Comparison of ENCODE assay signal across 7 mouse cellular contexts in the genomic region with DNA sequence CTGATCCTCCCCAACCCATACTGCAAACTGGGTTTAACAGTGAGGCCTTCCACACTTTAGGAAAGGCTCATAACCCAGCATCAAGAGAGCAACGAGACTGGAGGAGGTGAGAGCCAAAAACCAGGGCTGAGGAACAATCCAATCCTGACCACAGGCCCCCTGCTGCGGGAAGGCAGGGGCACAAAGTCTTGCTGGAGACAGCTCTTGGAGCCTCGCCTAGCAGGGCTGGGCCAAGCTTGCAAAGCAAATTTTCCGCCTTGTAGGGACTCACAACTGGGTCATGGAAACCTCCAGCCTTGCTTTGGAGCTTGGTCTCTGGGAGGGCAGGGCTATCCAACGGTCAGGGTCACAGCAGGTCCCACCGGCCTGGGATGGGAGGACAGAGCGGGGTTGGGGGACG. TPM values are rescaled to one million over a fixed set of nuclear protein-coding genes. Genes with fewer than 3 reads are reported as not detected.
DNase-seq lines count a peak whose midpoint lies in the region; ATAC-seq and TF ChIP-seq lines count a peak whose summit lies in the region.

No protein-coding gene starts in this region.

- H3K4me1 ChIP-seq in midbrain, postnatal 0 days (ENCODE audit: insufficient read depth, low read length), result no peaks in the 10 kb centered on the region
- H3K4me1 ChIP-seq in midbrain, embryonic 15.5 days, result no peaks in the 10 kb centered on the region
- H3K4me1 ChIP-seq in limb, embryonic 14.5 days (ENCODE audit: control insufficient read depth, insufficient read depth, low read length), result peaks cover 57% of the 10 kb centered on the region
- H3K4me1 ChIP-seq in midbrain, embryonic 16.5 days (ENCODE audit: control insufficient read depth, insufficient read depth, low read length), result 0 out of 2 replicates have a peak, but pooled peaks cover 3% of the 10 kb centered on the region
- H3K4me1 ChIP-seq in forebrain, embryonic 16.5 days (replicated peaks; ENCODE audit: control insufficient read depth, insufficient read depth, low read length), result peaks cover 13% of the 10 kb centered on the region

- no peaks in the 10 kb centered on the region for H3K9me3 ChIP-seq in midbrain, postnatal 0 days (ENCODE audit: low read length)
- no peaks in the 10 kb centered on the region for H3K9me3 ChIP-seq in midbrain, embryonic 15.5 days
- no peaks in the 10 kb centered on the region for H3K9me3 ChIP-seq in limb, embryonic 14.5 days (ENCODE audit: control insufficient read depth, low read length)
- H3K9me3 ChIP-seq in midbrain, embryonic 16.5 days (replicated peaks; ENCODE audit: control insufficient read depth, low read length, poor library complexity, severe bottlenecking), result no peaks in the 10 kb centered on the region
- H3K9me3 ChIP-seq in forebrain, embryonic 16.5 days (ENCODE audit: control insufficient read depth, low read length), result no peaks in the 10 kb centered on the region

- no peaks in the 10 kb centered on the region for H3K36me3 ChIP-seq in midbrain, postnatal 0 days (ENCODE audit: insufficient read depth, low read length)
- no peaks in the 10 kb centered on the region for H3K36me3 ChIP-seq in midbrain, embryonic 15.5 days (replicated peaks)
- no peaks in the 10 kb centered on the region for H3K36me3 ChIP-seq in limb, embryonic 14.5 days (ENCODE audit: control insufficient read depth, insufficient read depth, low read length)
- no peaks in the 10 kb centered on the region for H3K36me3 ChIP-seq in midbrain, embryonic 16.5 days (ENCODE audit: control insufficient read depth, insufficient read depth, low read length)
- no peaks in the 10 kb centered on the region for H3K36me3 ChIP-seq in forebrain, embryonic 16.5 days (ENCODE audit: control insufficient read depth, insufficient read depth)

- no peak for TF ChIP-seq POLR2A in limb, embryonic 14.5 days (IDR thresholded peaks at IDR 0.05; ENCODE audit: borderline replicate concordance, extremely low read depth, insufficient read depth, insufficient read length)

- 57% methylated on average over 8 of the region's 8 CpGs for WGBS in midbrain, postnatal 0 days
- WGBS in midbrain, embryonic 15.5 days, result 69% methylated on average over 8 of the region's 8 CpGs
- 62% methylated on average over 8 of the region's 8 CpGs for WGBS in limb, embryonic 14.5 days
- WGBS in midbrain, embryonic 16.5 days, result 63% methylated on average over 8 of the region's 8 CpGs
- WGBS in forebrain, embryonic 16.5 days, result 70% methylated on average over 8 of the region's 8 CpGs

- TF ChIP-seq CTCF in midbrain, postnatal 0 days (IDR thresholded peaks at IDR 0.05), result no peak

- no peak for ATAC-seq in midbrain, postnatal 0 days (ENCODE audit: low FRiP score)
- no peak for ATAC-seq in midbrain, embryonic 15.5 days (replicated peaks)
- ATAC-seq in limb, embryonic 14.5 days (ENCODE audit: low FRiP score, low read depth), result no peak
- no peak for ATAC-seq in midbrain, embryonic 16.5 days
- no peak for ATAC-seq in forebrain, embryonic 16.5 days

- no peak overlapping the region for H3K4me3 ChIP-seq in midbrain, postnatal 0 days (ENCODE audit: low read depth, low read length)
- no peak overlapping the region for H3K4me3 ChIP-seq in midbrain, embryonic 15.5 days
- no peak overlapping the region for H3K4me3 ChIP-seq in limb, embryonic 14.5 days (replicated peaks; ENCODE audit: low read length)
- no peak overlapping the region for H3K4me3 ChIP-seq in midbrain, embryonic 16.5 days (ENCODE audit: low read depth, low read length)
- no peak overlapping the region for H3K4me3 ChIP-seq in forebrain, embryonic 16.5 days (replicated peaks; ENCODE audit: low read length)

- H3K27me3 ChIP-seq in midbrain, postnatal 0 days (ENCODE audit: insufficient read depth, low read length), result no peaks in the 10 kb centered on the region
- no peaks in the 10 kb centered on the region for H3K27me3 ChIP-seq in midbrain, embryonic 15.5 days (replicated peaks)
- no peaks in the 10 kb centered on the region for H3K27me3 ChIP-seq in limb, embryonic 14.5 days (ENCODE audit: control insufficient read depth, insufficient read depth, low read length)
- no peaks in the 10 kb centered on the region for H3K27me3 ChIP-seq in midbrain, embryonic 16.5 days (ENCODE audit: control insufficient read depth, insufficient read depth, low read depth, low read length)
- H3K27me3 ChIP-seq in forebrain, embryonic 16.5 days (replicated peaks; ENCODE audit: control insufficient read depth, insufficient read depth, low read length), result no peaks in the 10 kb centered on the region

- no peak overlapping the region for H3K4me2 ChIP-seq in midbrain, postnatal 0 days (ENCODE audit: low read depth, low read length, poor library complexity, severe bottlenecking)
- H3K4me2 ChIP-seq in midbrain, embryonic 15.5 days, result no peak overlapping the region
- H3K4me2 ChIP-seq in limb, embryonic 14.5 days (replicated peaks; ENCODE audit: low read depth, low read length, severe bottlenecking), result no peak overlapping the region
- no peak overlapping the region for H3K4me2 ChIP-seq in midbrain, embryonic 16.5 days (ENCODE audit: low read length)
- no peak overlapping the region for H3K4me2 ChIP-seq in forebrain, embryonic 16.5 days (ENCODE audit: low read length)

- H3K9ac ChIP-seq in midbrain, postnatal 0 days (replicated peaks; ENCODE audit: low read length, poor library complexity, severe bottlenecking), result no peak overlapping the region
- no peak overlapping the region for H3K9ac ChIP-seq in midbrain, embryonic 15.5 days
- H3K9ac ChIP-seq in limb, embryonic 14.5 days (ENCODE audit: low read depth, low read length, severe bottlenecking), result no peak overlapping the region
- H3K9ac ChIP-seq in midbrain, embryonic 16.5 days (ENCODE audit: low read depth, low read length), result no peak overlapping the region
- H3K9ac ChIP-seq in forebrain, embryonic 16.5 days (replicated peaks; ENCODE audit: low read depth, low read length), result no peak overlapping the region

- DNase-seq in midbrain, postnatal 0 days (ENCODE audit: low spot score), result peak; percentile 55
- peak; percentile 31 for DNase-seq in cerebellum, adult 9-11 months
- peak; percentile 65 for DNase-seq in gastrocnemius, postnatal 14 days
- peak; percentile 62 for DNase-seq in limb, embryonic 14.5 days (ENCODE audit: low spot score)

- no peak overlapping the region for H3K27ac ChIP-seq in midbrain, postnatal 0 days (ENCODE audit: low read depth, low read length)
- H3K27ac ChIP-seq in midbrain, embryonic 15.5 days, result no peak overlapping the region
- H3K27ac ChIP-seq in limb, embryonic 14.5 days (replicated peaks; ENCODE audit: low read depth, low read length), result peak overlapping the region; percentile 49
- H3K27ac ChIP-seq in midbrain, embryonic 16.5 days (ENCODE audit: low read length), result no peak overlapping the region
- no peak overlapping the region for H3K27ac ChIP-seq in forebrain, embryonic 16.5 days (ENCODE audit: low read length)

- intact Hi-C loops in gastrocnemius, postnatal 14 days (cut with DNase I; ENCODE audit: low total_unique reads), result no loop called here

RNA-seq across cellular contexts. Expression of gene Prrx2, which starts 36.1 kb away (rescaled TPM):
- 4.4 and 12.5 TPM in 2 replicates for total RNA-seq in midbrain, postnatal 0 days (2014; rRNA removed)
- polyA plus RNA-seq in midbrain, postnatal 0 days (2015; fragmentation: Nextera tagmentation; extraction: Ambion mirVana), result 3.0 and 5.1 TPM in 2 replicates
- polyA plus RNA-seq in midbrain, embryonic 15.5 days (2015; fragmentation: Nextera tagmentation; extraction: Ambion mirVana), result 3.7 and 4.0 TPM in 2 replicates
- 1 to 10 TPM; 2.0 to 3.5 TPM for total RNA-seq in gastrocnemius, postnatal 14 days (2021)
- polyA plus RNA-seq in limb, embryonic 14.5 days (2012; rRNA removed), result 176 and 268 TPM in 2 replicates
- 93.1 and 112 TPM in 2 replicates for polyA plus RNA-seq in limb, embryonic 14.5 days (2014; fragmentation: Nextera tagmentation; extraction: Ambion mirVana)
- 1.8 and 2.4 TPM in 2 replicates for polyA plus RNA-seq in midbrain, embryonic 16.5 days (2015; fragmentation: Nextera tagmentation; extraction: Ambion mirVana)
- polyA plus RNA-seq in forebrain, embryonic 16.5 days (2015; fragmentation: Nextera tagmentation; extraction: Ambion mirVana), result 1.9 and 4.0 TPM in 2 replicates

RNA-seq across cellular contexts. Expression of gene Asb6, which starts 40.7 kb away (rescaled TPM):
- 36.5 and 40.7 TPM in 2 replicates for total RNA-seq in midbrain, postnatal 0 days (2014; rRNA removed)
- 36.1 and 39.6 TPM in 2 replicates for polyA plus RNA-seq in midbrain, postnatal 0 days (2015; fragmentation: Nextera tagmentation; extraction: Ambion mirVana)
- 44.9 and 47.5 TPM in 2 replicates for polyA plus RNA-seq in midbrain, embryonic 15.5 days (2015; fragmentation: Nextera tagmentation; extraction: Ambion mirVana)
- 1 to 10 TPM; 7.0 to 7.5 TPM for total RNA-seq in gastrocnemius, postnatal 14 days (2021)
- 36.8 and 48.7 TPM in 2 replicates for polyA plus RNA-seq in limb, embryonic 14.5 days (2012; rRNA removed)
- polyA plus RNA-seq in limb, embryonic 14.5 days (2014; fragmentation: Nextera tagmentation; extraction: Ambion mirVana), result 29.5 and 31.8 TPM in 2 replicates
- polyA plus RNA-seq in midbrain, embryonic 16.5 days (2015; fragmentation: Nextera tagmentation; extraction: Ambion mirVana), result 41.7 and 48.0 TPM in 2 replicates
- 41.2 and 47.2 TPM in 2 replicates for polyA plus RNA-seq in forebrain, embryonic 16.5 days (2015; fragmentation: Nextera tagmentation; extraction: Ambion mirVana)

RNA-seq across cellular contexts. Expression of gene Ptges, which starts 58.8 kb away (rescaled TPM):
- 6.7 and 19.8 TPM in 2 replicates for total RNA-seq in midbrain, postnatal 0 days (2014; rRNA removed)
- polyA plus RNA-seq in midbrain, postnatal 0 days (2015; fragmentation: Nextera tagmentation; extraction: Ambion mirVana), result 8.0 and 8.5 TPM in 2 replicates
- polyA plus RNA-seq in midbrain, embryonic 15.5 days (2015; fragmentation: Nextera tagmentation; extraction: Ambion mirVana), result 5.1 and 6.3 TPM in 2 replicates
- total RNA-seq in gastrocnemius, postnatal 14 days (2021), result 1 to 10 TPM; 6.3 to 9.7 TPM
- 16.4 and 22.7 TPM in 2 replicates for polyA plus RNA-seq in limb, embryonic 14.5 days (2012; rRNA removed)
- polyA plus RNA-seq in limb, embryonic 14.5 days (2014; fragmentation: Nextera tagmentation; extraction: Ambion mirVana), result 17.8 and 20.5 TPM in 2 replicates
- polyA plus RNA-seq in midbrain, embryonic 16.5 days (2015; fragmentation: Nextera tagmentation; extraction: Ambion mirVana), result 5.1 and 5.2 TPM in 2 replicates
- 3.3 and 4.4 TPM in 2 replicates for polyA plus RNA-seq in forebrain, embryonic 16.5 days (2015; fragmentation: Nextera tagmentation; extraction: Ambion mirVana)

Comparison
In these comparisons a context has a peak if more than half of its experiments do, and no peak if none do; other contexts are left out.
1. RNA of gene Prrx2, which starts 36.1 kb away (polyA plus RNA-seq): 93.1 to 268 TPM in limb, embryonic 14.5 days; 3.0 to 5.1 TPM in midbrain, postnatal 0 days, 3.7 to 4.0 TPM in midbrain, embryonic 15.5 days, 1.9 to 4.0 TPM in forebrain, embryonic 16.5 days and 1.8 to 2.4 TPM in midbrain, embryonic 16.5 days; every median in the first group is over 10 times any median in the second.
2. Peak in every context shown above with its lines, with median percentiles within 50 percentile points of each other: DNase-seq.